Mouse (Mus musculus): ENCODE results near the gene Flrt2. TPM values are rescaled to one million over a fixed set of nuclear protein-coding genes. Genes with fewer than 3 reads are reported as not detected.
A peak's percentile ranks its signal among the peaks of the same experiment; 100 is the strongest.

Gene Flrt2
- total RNA-seq, 2 experiments from 2014 or later: 57.7 to 58.4 TPM

DNA sequence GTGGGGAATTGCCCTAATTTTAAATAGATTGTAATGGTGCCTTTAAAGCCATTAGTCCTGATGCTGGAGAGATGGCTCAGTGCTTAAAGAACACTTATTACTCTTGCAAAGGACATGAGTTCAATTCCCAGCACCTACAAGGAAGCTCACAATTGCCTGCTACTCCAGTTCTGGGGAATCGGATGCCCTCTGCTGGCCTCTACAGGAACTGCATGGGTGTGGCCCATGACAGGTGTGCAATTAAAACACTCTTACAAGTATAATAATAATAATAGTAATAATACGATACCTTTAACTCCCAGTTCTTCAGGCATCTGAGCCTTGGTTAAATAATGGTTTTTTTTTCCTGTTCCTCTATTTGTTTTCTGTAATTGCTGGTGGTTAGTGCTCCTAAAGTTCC is 31.2 kb downstream of the Flrt2 start:
- DNase-seq (ENCODE audit: low spot score in 2 of 2): no peak

DNA sequence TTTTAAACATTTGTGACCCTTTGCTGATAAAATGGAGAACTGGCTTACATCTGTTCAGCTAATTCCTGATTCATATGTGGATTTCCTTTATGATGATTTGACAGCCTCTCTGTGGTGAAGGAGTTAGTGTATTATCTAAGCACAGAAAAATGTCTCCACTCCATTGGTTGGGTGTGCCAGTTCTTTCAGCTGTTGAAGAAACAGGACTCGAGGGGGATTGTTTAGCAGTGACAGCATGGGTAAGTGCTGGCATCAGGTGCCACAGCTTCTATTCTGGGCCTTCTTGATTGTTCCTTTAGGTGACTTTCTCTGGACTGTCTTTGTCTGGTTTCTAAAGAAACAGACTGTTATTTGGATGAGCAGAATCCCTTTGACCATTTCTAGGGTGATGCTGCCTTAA is 42.0 kb downstream of the Flrt2 start:
- no peak for DNase-seq (ENCODE audit: low spot score in 2 of 2)

DNA sequence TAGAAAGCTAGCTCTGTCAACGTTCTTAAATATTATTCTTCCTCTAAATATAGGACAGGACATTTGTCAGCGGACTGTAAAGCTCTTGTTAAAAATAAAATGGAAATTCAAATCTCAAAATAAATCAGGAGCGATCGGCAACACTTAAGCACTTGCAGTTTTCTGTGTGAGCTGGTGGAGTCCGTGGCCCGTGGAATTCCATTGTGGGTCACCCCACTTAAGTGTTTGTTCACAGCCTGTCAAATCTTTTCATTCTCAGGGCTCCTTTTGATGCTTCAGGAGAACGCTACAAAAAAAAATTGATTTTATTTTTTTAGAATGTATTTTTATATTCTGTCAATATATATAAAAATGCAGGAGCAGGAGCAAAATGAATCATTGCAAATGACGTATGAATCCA is 45.5 kb downstream of the Flrt2 start:
- DNase-seq (ENCODE audit: low spot score in 2 of 2): no peak

DNA sequence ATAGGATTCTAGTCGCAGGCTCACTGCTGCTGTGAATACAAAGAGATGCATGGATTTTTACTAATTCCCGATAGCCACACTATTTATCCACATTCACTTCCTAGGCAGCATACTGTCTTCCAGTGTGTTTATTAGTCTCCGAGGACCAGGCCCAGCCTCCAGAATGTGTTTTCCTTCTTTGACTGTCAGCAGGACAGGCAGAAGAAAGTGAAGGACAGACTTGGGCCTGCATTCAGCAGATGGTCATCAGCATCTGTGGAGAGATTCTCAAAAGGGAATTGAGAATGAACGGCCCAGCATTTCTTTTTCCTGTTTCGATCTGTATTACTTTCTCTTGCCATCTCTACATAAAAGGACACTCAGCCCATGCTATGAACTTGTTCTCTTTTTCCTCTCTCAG is 46.0 kb downstream of the Flrt2 start:
- no peak for DNase-seq (ENCODE audit: low spot score in 2 of 2)

DNA sequence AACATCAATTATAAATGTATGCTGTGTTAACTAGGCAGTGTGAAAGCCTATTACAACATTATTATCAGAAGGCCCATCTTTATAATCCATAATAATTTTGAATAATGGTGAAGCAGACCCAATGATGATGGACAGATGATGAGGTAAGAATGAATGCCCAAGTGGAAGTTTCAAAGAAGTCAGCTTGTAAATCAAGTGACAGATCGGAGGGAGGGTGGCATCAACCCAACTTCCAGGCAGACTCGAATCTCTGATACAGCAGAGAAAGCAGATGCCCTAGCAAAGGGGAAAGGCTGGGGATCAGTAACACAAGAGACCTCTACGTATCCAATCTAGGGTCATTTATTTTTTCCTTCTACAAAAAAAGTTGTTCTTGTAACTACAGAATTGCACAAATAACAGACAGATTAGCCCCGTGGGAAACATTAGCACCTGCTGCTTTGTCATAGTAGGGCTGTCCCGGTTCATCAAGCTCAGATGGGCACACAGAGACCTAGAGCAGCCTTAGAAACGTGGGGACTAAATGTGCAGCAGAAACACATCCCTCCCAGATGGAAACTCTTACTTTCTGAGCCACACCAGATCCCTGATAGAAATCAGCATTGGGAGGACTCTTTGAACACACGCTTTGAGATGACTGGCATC is 46.6 kb downstream of the Flrt2 start:
- no peak for DNase-seq (ENCODE audit: low spot score in 2 of 2)

DNA sequence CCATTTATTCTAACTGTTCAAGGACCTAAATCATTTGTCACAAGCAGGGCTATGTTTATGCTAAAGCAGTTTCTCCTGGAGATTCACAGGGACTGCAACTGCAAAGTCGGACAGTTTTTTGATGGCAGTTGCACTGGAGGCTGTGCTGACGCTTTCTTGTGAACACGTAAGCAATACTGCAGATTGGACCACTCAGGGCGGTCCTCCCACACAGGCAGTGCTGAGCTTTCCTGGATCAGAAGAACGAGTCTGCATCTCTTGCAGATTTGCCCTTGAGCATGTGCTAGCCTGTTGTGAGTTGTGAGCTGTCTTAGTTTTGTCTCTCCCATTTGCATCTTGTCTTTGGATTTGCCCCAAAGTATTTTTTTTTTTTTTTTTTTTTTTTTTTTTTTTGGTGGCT is 47.7 kb downstream of the Flrt2 start:
- DNase-seq (ENCODE audit: low spot score in 2 of 2): peak; percentile 50 to 63

DNA sequence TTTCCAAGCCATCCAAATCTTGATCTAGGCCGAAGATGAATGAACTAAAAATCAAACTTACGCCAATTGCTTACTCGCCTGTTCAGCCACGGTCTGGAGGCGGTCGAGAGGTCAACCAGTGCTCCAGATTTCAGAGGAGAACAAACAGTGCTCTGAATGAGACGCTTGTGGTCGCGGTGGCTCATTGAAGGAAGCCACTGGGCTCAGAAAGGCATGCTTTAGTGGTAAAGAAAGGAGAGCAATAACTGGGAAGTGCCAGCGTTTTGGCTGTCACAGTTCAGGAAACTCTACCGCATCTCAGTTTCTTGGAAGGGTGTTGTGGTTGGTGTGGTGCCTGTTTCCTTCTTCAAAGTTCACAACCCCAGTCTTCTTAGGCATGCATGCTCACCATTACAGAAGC is 49.3 kb downstream of the Flrt2 start:
- no peak for DNase-seq (ENCODE audit: low spot score in 2 of 2)

DNA sequence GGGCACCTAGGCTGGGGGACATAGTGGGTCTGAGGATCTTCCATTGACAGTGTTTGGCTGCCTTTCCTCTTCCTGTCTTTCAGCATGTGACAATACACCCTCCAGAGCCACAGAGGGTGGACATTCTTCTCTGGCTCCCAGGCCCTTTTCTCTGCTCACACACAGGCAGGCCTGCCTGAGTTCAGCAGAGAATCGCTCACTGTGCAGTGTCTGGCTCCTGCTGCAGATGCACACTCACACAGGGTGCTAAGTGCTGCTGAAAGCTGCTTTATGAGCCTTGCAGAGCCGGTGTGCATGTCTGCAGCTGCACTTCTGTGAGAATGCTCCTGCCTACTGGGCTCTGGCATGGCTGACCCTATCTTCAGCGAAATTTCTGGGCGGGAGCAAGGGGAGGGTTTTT is 52.3 kb downstream of the Flrt2 start:
- no peak for DNase-seq (ENCODE audit: low spot score in 2 of 2)

DNA sequence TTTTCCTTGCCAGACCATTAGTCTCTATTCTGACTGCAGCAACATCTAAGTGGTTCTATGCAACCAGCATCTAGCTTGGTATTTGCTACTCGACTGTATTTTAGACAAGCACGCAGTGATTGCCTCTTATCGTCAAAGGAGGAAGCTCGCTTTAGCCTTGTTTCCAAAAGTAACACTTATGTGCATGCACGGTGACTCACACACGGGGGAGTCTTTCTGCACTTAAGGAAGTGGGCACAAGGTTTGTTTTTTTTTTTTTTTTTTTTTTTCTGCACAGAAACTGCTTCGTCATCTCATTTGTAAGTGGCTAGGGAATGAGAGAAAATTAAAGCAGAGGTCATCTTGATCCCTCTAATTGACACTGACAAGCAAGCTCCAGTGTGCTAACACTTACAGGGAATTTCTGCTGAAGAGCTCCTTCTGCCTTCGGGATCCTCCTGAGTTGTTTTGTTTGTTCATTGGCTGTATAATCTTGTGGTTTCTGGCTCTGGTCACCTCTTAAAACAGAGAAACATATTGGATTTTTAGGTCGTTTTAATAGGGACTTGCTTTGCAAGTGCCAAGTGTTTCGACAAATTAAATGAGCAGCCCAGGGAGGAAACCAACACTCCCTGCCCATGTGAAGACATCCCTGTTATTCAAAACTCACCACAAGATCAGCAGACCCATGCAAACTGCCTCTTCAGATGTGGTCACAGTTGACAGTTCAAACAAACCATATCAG is 55.0 kb downstream of the Flrt2 start:
- DNase-seq (ENCODE audit: low spot score in 2 of 2): peak; percentile 50 to 59

DNA sequence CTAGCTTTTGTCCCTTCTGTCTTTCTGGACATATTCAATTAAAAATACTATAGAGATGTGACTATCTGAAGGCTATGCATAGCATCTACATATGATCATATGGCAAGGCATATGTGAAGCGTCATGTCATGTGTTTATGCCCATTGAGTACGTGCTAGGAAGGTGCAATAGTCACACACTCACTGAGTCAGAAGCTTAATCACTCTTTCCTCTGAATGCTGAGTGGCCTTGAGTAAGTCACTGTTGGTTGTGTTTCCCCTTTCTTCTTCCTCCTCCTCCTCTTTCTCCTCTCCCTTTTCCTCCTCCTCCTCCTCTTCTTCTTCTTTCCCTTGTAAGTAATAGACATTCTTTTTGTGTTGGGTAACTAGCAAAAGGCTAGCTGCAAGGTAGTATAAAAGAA is 56.7 kb downstream of the Flrt2 start:
- no peak for DNase-seq (ENCODE audit: low spot score in 2 of 2)

DNA sequence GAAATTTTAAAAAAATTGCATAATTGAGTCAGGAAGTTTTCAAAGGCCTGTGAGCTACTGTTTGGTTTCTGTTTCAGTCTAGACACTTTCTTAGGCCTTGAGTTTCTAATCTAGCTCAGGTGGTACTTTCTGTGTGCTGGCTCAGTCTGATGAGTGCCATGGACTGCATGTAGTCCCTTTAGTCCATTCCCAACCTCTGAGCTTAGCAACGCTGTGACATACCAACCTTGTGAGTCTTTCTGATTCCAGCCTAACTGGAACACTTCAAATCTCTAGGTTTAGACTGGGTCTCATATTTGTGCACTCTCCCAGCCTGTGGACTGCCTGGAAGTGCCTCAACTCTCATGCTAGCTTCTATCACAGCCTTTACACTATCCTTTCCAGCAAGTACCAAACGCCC is 57.2 kb downstream of the Flrt2 start:
- no peak for DNase-seq (ENCODE audit: low spot score in 2 of 2)

DNA sequence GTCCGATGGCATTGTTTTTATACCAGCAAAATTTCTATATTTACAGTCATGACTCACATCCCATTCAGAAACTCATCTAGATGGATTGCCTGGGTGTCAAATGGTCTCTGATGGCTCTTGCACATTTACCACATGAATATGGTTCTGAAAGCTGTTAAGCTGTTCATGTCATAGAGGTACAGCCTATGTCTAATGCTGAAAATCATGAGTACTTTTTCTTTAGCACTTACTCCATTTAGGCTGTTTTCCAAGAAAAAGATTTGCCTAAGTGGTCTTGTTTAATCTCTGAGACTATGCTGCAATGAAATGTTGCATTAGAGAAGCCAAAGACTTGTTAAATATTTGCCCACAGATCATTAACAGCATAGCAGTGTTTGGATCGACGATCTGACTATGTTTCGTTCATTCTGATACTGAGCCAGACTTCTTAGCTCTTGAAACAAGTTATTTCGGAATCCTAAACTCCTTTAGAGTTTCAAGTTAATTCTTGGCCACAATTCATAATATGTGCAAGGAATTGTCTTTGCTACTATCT is 67.3 kb downstream of the Flrt2 start:
- DNase-seq (ENCODE audit: low spot score in 2 of 2): no peak

DNA sequence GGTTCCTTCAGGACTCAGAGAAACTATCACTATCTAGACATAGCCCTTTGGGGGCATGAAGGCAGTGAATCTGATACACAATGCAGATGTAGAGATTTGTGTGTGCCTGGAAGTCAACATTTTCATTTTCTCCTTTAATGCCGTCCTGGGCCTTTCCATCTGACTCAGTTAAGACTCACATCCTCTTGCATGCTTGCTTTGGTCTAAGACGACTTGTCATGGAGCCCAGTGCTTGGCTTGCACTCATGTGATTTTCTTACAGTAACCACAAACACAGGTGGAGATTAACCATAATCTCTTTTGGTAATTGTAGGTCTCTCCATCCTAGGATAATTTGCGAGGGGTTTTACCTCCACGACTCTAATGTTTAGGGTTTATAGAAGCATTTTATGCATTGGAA is 73.2 kb downstream of the Flrt2 start:
- no peak for DNase-seq (ENCODE audit: low spot score in 2 of 2)

DNA sequence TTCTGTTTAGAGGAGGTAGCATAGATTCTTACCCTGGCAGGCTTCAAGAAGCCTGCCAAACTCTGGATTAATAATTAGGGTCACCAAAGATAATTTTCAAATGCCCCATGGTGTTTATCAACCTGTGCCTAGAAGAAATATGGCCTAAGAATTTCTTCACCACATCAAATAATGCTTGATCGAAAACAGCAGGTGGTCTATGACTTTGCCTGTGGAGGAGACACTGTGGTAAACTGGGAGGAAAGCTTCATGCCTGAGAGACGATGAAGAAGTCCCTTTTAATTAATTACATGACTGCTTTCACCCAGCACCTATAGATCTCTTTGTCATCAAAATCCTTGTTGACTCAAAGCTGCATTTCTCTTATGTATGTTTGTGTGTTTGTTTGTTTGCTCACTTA is 77.0 kb downstream of the Flrt2 start:
- DNase-seq (ENCODE audit: low spot score in 2 of 2): no peak

DNA sequence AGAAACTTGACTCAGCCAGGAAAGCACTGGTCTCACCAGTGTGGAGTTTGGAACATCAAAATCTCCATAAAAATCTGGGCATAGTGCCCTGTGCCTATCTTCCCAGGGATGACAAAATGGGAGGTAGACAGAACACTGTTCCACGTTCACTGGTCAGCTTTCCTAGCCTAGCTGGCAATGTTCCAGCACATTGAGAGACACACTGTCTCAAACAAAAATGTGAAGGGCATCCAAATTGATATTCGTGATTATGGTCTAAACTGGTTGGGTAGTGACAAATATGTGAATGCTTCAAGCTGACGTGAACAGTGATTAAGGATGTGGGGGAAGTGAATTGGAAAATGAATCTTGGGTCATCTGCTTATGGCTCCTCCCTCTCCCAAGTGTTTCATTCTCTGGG is 78.2 kb downstream of the Flrt2 start:
- no peak for DNase-seq (ENCODE audit: low spot score in 2 of 2)

DNA sequence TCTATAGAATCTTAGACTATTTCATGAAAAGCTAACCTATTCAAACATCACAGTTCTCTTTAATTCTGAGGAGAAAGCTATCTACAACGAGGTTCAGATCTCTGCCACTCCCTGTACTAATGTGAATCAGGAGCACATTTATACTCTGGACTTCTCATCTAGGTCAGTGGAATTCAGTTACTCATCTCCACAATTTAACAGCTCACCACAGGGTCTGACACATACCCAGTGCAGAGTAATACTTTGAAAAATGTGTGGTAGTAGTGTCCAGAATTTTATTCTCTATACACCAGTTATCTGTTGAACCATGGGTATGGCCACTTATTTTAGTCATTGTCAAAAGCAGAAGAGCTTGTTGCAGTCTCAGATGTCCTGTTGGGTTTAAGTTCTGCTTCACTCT is 98.1 kb downstream of the Flrt2 start:
- no peak for DNase-seq (ENCODE audit: low spot score in 2 of 2)

DNA sequence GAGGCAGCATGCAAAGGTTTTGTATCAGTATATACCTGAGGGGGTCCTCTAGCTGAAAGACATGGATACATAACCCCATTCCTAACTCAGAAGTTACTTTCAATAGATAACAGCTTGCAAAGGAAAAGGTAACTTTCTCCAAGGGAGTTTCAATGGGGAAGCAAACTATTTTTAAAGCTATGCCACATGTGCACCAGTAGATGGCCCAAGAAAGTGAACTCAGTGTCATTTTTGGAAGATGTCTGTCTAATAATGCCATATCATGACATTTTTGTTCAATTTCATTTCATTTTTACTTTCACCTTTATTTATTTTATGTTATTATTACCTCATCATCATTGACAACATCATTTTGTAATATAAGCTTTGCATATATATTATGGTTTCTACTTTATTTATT is 124.6 kb downstream of the Flrt2 start:
- no peak for DNase-seq (ENCODE audit: low spot score in 2 of 2)
